Mouse (Mus musculus): ENCODE measurements around the gene Plppr2.

- no peak for TF ChIP-seq GATA1 (IDR thresholded peaks at IDR 0.05; ENCODE audit: borderline replicate concordance, low read length)
- TF ChIP-seq FLI1 (IDR thresholded peaks at IDR 0.05; ENCODE audit: low read length) = no peak
Observed at GRCm38 (mm10) chr9:21983911-21984310, 47.1 kb downstream of the Plppr2 start.

Data from megakaryocyte, embryonic 14.5 days (primary cell).